Mouse (Mus musculus): Measurements from ENCODE around the gene Gm14862.

GRCm38 (mm10) chrX:9222412-9223221 lies 34.1 kb downstream of the Gm14862 start:
- TF ChIP-seq CTCF (IDR thresholded peaks at IDR 0.05; ENCODE audit: low read depth) (no peak), EP300 (optimal IDR thresholded peaks at IDR 0.05) (no peak)
